Mouse (Mus musculus): ENCODE data around the gene Trio. TPM values are rescaled to one million over a fixed set of nuclear protein-coding genes. Genes with fewer than 3 reads are reported as not detected.
A peak's percentile ranks its signal among the peaks of the same experiment; 100 is the strongest.

Trio gene
- polyA plus RNA-seq, 1 experiment from 2014 or later = 2.8 TPM

DNA sequence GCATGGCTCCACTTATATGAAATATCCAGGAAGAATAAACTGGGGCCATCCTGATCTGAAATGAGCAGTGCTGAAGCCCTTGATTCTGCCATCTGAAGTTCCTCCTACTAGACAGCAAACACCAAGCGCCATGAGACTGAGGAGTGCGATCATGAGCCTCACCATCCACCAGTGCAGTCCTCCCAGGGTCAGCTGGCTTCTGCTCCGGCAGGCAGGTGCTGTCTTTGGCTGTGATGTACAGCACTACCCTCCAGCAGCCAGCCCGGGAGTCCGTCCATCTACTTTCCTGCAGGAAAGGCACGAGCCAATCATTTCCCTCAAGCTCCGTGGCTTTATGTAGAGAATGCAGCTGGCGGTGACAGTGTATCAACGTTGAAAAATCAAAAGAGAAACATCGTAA, 10.0 kb upstream of the Trio start:
- Histone ChIP-seq H3K9ac (no peak overlapping the region), H3K4me3 (replicated peaks) (no peak overlapping the region), H3K9me3 (replicated peaks) (no peaks in the 10 kb centered on the region), H3K36me3 (no peaks in the 10 kb centered on the region), H3K4me1 (replicated peaks) (no peaks in the 10 kb centered on the region), H3K4me2 (no peak overlapping the region), H3K27ac (no peak overlapping the region), H3K27me3 (no peaks in the 10 kb centered on the region)
- DNase-seq (no peak), ATAC-seq (ENCODE audit: low read depth) (no peak)
- 66% methylated on average over 10 of the region's 10 CpGs for WGBS (ENCODE audit: insufficient replicate concordance)

DNA sequence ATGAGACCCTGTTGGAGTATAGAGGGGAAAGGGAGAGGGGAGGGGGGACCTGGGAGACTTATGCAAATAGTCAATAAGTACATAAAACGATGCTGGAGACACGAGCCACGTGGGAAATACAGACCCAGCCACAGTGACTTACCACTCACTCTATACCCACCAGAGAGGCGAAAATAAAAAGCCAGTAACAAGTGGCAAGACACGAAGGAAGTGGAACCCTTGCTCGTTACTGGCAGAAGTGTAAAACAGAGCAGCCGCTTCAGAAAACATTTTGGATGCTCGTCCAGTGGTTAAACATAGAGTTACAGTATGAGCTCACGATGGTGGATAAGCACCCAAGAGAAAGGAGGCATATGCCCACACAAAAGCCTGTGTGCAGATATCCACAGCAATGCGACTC, 9.0 kb upstream of the Trio start:
- no peak for ATAC-seq (ENCODE audit: low read depth)
- 50% methylated on average over 10 of the region's 10 CpGs for whole genome bisulfite sequencing (ENCODE audit: insufficient replicate concordance)
- Histone ChIP-seq H3K9ac (no peak overlapping the region), H3K4me3 (replicated peaks) (no peak overlapping the region), H3K4me2 (no peak overlapping the region), H3K27me3 (no peaks in the 10 kb centered on the region), H3K4me1 (replicated peaks) (no peaks in the 10 kb centered on the region), H3K36me3 (no peaks in the 10 kb centered on the region), H3K27ac (no peak overlapping the region), H3K9me3 (replicated peaks) (no peaks in the 10 kb centered on the region)
- DNase-seq = no peak

DNA sequence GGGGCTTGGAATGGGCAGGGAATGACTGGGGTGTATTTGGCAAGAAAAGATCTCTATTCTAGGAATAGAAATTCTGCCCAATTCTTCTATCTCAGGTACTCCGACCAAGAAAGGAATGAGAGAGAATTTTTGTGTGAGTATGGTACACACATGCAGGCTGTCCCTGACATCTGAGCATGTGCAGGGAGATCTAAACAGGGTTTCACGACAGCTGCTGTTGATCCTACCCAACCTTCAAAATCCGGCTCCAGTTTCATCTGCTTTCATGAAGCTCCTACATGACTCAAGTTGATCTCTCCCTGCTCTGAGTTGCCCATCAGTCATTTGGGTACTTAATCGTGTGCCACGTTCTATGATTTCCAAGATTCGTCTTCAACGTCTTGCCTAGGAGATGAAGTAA, 3.7 kb upstream of the Trio start:
- no peak for DNase-seq
- ATAC-seq (ENCODE audit: low read depth) = no peak
- 69% methylated on average over 7 of the region's 7 CpGs for WGBS (ENCODE audit: insufficient replicate concordance)

DNA sequence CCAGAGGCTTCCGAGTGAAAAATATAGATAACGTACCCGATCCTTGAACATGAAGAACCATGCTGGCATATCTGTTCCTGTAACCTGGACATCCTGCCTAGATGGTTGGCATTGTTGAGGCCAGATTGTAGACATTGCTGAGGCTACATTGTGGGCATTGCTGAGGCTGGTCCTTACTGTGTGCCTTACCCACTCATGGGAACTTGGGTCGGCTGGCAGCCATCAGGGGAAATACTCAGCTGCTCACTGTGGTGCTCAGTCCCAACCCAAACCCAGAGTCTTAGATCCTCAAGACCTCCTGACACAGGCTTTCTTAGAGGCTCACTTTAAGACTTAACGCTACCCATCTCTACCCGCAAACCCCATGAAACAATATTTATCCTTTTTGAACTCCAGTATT, 2.9 kb upstream of the Trio start:
- Histone ChIP-seq H3K27ac (no peak overlapping the region), H3K4me2 (no peak overlapping the region), H3K4me1 (replicated peaks) (peaks cover 11% of the 10 kb centered on the region), H3K4me3 (replicated peaks) (no peak overlapping the region), H3K9ac (no peak overlapping the region), H3K9me3 (replicated peaks) (no peaks in the 10 kb centered on the region), H3K27me3 (peaks cover 42% of the 10 kb centered on the region), H3K36me3 (no peaks in the 10 kb centered on the region)
- 77% methylated on average over 6 of the region's 6 CpGs for WGBS (ENCODE audit: insufficient replicate concordance)
- ATAC-seq (ENCODE audit: low read depth) (no peak), DNase-seq (no peak)

More for the DNA sequence above, 3.7 kb upstream of the Trio start:
- no peak overlapping the region for H3K4me3 ChIP-seq (replicated peaks)
- no peaks in the 10 kb centered on the region for H3K9me3 ChIP-seq (replicated peaks)
- no peak overlapping the region for H3K27ac ChIP-seq
- peaks cover 11% of the 10 kb centered on the region; the same call in 1 of the 2 replicates for H3K4me1 ChIP-seq (replicated peaks)
- no peak overlapping the region for H3K9ac ChIP-seq
- H3K4me2 ChIP-seq = no peak overlapping the region
- H3K27me3 ChIP-seq = peaks cover 34% of the 10 kb centered on the region
- H3K36me3 ChIP-seq = no peaks in the 10 kb centered on the region

DNA sequence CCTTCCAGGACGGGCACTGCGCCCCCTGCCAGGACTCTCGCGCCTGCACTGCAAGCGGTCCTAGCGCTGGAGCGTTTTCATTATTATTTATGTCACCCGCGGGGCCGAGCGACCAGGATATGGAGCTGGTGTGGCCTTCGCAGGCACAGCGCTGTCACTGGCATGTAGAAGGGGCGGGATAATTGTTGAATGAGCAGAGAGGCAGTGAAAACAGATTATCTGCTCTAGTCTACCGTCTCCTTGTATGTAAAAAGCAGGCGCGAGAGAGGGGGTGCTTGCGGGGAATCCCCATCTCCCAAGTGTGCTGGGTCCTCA, 476 bp upstream of the Trio start:
- Histone ChIP-seq H3K27me3 (peaks cover 66% of the 10 kb centered on the region), H3K4me2 (peak overlapping the region; percentile 74), H3K9ac (peak overlapping the region; percentile 49; the same call in 1 of the 2 replicates), H3K4me1 (replicated peaks) (peaks cover 26% of the 10 kb centered on the region), H3K9me3 (replicated peaks) (no peaks in the 10 kb centered on the region), H3K4me3 (replicated peaks) (peak overlapping the region; percentile 65), H3K27ac (no peak overlapping the region), H3K36me3 (no peaks in the 10 kb centered on the region)
- 1% methylated on average over 18 of the region's 18 CpGs for WGBS (ENCODE audit: insufficient replicate concordance)
- no peak for DNase-seq
- no peak for ATAC-seq (ENCODE audit: low read depth)

DNA sequence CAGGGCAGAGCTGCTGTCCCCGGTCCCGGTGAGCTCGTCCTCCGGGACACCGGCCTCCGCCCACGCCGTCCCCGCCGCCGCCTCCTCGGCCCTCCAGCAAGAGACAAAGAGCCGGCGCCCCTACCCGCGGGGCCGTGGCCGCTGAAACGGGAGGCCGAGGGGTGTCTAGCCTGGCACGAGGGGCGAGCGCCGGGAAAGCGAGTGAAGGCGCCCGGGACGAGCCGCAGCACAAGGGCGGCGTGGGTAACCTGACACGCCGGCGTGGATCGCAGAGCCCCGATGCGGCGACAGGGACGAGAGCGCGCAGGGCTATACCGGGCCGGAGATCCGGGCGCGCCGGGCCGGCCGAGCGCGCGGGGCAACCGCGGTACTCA, 696 bp downstream of the Trio start:
- peak overlapping the region; percentile 65 for H3K4me3 ChIP-seq (replicated peaks)
- peaks cover 69% of the 10 kb centered on the region for H3K27me3 ChIP-seq
- peak overlapping the region; percentile 74 for H3K4me2 ChIP-seq
- no peak for DNase-seq
- no peaks in the 10 kb centered on the region for H3K36me3 ChIP-seq
- WGBS (ENCODE audit: insufficient replicate concordance) = under 1% methylated on average over 47 of the region's 54 CpGs
- H3K9ac ChIP-seq = peak overlapping the region; percentile 74
- H3K9me3 ChIP-seq (replicated peaks) = no peaks in the 10 kb centered on the region
- H3K4me1 ChIP-seq (replicated peaks) = peaks cover 34% of the 10 kb centered on the region
- H3K27ac ChIP-seq = peak overlapping the region; percentile 68; the same call in 1 of the 2 replicates
- ATAC-seq (ENCODE audit: low read depth) = no peak

DNA sequence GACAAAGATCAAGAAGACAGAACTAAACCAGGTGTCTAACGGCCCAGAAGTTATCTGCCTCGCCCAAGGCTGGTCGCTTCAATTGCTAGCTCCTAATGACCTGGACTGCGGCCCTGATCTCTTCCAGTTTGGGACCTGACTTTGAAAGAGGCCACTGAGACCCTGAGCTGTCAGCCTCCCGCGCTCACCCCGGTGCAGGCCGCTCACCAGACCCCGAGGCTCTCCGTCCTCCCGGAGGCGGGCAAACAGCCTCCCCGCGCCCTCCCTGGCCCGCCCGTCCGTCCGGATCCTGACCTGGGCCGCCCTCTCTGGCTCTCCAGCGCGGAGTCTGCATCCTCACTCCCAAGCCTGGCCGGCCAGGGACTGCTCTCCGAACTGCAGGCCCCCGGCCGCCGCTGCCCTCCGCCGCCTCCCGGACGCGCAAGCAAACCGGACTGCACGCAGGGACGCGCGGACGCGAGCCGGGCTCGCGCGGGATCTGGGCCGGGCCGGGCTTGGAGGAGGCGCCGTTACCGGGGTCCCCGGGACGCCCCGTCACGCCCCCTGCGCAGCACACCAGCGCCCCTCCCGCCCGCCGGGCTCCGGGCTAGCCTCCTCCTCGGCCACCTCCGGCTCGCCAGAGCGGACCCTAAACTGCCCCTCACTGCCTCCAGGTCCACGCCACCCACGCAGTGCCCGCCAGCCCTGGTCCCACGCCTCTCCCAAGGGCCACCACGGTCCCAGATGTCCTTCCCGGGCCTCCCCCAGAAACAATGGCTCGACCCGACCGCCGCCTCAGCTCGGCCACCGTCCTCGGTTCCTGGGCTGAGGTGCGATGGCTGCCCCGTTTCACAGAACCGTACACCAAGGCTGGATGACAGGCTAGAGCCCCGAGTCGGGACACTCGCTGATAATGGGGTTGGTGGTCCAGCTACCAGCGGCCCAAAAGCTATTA, 1.4 kb downstream of the Trio start:
- no peaks in the 10 kb centered on the region for H3K9me3 ChIP-seq (replicated peaks)
- peak overlapping the region; percentile 65 for H3K4me3 ChIP-seq (replicated peaks)
- peak overlapping the region; percentile 74 for H3K4me2 ChIP-seq
- peak; percentile 9 for DNase-seq
- ATAC-seq (ENCODE audit: low read depth) = peak; percentile 30
- no peak overlapping the region for H3K27ac ChIP-seq
- H3K9ac ChIP-seq = peak overlapping the region; percentile 74
- H3K27me3 ChIP-seq = peaks cover 69% of the 10 kb centered on the region
- H3K36me3 ChIP-seq = no peaks in the 10 kb centered on the region
- H3K4me1 ChIP-seq (replicated peaks) = peaks cover 34% of the 10 kb centered on the region
- 1% methylated on average over 73 of the region's 81 CpGs for WGBS (ENCODE audit: insufficient replicate concordance)

DNA sequence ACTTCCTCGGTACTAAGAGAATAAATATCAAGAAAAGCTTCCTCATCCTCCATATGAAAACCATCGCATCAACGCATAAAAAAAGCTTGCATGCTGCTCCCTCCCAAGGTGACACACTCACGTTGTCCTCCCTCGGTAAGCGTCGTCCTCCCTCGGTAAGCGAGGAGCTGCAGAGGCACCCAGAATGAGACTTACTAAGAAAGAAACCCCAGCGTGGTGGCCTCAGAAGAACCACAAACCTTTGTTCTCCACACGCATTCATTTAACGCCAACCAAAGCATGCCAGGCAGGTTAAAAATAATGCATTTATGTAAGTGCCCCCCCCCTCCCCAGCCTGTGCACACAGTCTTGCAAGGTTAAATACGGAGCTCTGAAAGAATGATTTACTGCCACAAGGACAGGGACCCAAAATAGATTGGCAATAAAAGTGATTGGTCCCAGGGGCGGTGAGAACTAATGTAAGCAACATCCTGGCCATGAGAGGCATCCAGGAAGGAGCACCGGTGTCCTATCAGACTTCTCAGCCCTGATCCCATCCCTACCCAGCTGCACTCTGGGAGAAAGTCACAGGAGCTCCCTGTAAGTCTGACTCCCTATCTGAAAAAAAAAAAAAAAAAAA, 3.9 kb downstream of the Trio start:
- DNase-seq = no peak
- no peak overlapping the region for H3K9ac ChIP-seq
- 16% methylated on average over 15 of the region's 15 CpGs for WGBS (ENCODE audit: insufficient replicate concordance)

DNA sequence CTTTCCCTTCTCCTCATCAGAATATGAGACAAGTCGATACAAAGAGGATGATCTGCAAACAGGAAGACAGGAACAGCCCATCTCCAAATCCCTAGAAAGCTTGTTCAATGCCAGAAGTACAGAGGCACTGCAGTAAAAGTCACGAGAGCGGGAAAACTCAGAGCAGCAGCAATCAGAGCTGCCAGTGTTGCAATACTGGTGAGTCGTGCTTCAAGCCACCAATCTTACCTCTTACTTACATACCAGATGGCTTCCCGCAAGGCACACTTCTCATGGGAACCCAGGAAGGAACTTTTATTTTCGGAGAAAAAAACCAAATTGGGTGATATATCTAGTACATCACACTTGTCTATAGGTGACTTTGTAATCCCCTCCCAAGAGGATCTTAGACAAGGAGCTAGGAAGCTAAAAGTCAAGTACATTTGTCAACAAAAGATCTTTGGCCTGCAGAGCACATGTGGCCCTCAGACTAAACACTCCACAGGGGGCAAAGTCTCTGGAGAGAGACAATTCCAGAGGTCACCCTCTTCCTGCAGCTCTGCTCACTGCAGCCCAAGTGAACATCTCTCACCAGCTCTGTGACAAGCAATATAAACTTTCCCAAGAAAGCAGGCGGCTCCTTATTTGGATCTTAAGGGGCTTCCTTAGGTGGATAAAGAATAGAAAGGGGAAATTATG, 6.1 kb downstream of the Trio start:
- Histone ChIP-seq H3K9me3 (replicated peaks) (no peaks in the 10 kb centered on the region), H3K9ac (no peak overlapping the region), H3K36me3 (no peaks in the 10 kb centered on the region), H3K4me2 (no peak overlapping the region), H3K4me1 (replicated peaks) (peaks cover 32% of the 10 kb centered on the region), H3K27me3 (peaks cover 37% of the 10 kb centered on the region), H3K4me3 (replicated peaks) (no peak overlapping the region), H3K27ac (no peak overlapping the region)
- no peak for DNase-seq
- ATAC-seq (ENCODE audit: low read depth) = 0 out of 2 replicates have a peak, but pooled peaks have one; percentile 53
- WGBS (ENCODE audit: insufficient replicate concordance) = 50% methylated on average over 7 of the region's 7 CpGs

More for the DNA sequence above, 3.9 kb downstream of the Trio start:
- H3K9me3 ChIP-seq (replicated peaks) = no peaks in the 10 kb centered on the region
- no peak overlapping the region for H3K4me2 ChIP-seq
- H3K4me3 ChIP-seq (replicated peaks) = no peak overlapping the region
- ATAC-seq (ENCODE audit: low read depth) = no peak
- H3K36me3 ChIP-seq = no peaks in the 10 kb centered on the region
- H3K27ac ChIP-seq = no peak overlapping the region
- H3K27me3 ChIP-seq = peaks cover 59% of the 10 kb centered on the region
- peaks cover 41% of the 10 kb centered on the region for H3K4me1 ChIP-seq (replicated peaks)

DNA sequence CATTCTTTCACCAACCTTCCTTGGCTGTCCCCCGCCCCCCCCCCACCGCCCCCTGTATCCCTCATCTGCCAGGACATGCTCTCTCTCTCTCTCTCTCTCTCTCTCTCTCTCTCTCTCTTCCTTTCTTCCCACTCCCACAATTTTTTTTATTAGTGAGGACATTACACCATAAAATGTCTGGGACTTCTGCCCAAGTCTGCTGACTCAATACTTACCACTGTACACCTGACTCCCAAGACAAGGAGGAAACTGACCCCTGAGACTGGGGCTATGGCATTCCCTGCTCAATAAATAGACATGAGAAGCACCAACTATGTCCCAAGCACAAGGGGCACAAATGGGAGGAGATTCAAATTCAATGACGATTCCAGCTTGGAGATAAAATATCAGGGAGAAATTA, 18.1 kb downstream of the Trio start:
- DNase-seq (no peak), ATAC-seq (ENCODE audit: low read depth) (no peak)
- WGBS (ENCODE audit: insufficient replicate concordance) = 76% methylated on average over 3 of the region's 3 CpGs
- H3K9me3 ChIP-seq (replicated peaks) = no peaks in the 10 kb centered on the region
- H3K27ac ChIP-seq = no peak overlapping the region
- H3K27me3 ChIP-seq = no peaks in the 10 kb centered on the region
- H3K9ac ChIP-seq = no peak overlapping the region
- no peak overlapping the region for H3K4me2 ChIP-seq
- no peak overlapping the region for H3K4me3 ChIP-seq (replicated peaks)
- no peaks in the 10 kb centered on the region for H3K4me1 ChIP-seq (replicated peaks)
- H3K36me3 ChIP-seq = no peaks in the 10 kb centered on the region

DNA sequence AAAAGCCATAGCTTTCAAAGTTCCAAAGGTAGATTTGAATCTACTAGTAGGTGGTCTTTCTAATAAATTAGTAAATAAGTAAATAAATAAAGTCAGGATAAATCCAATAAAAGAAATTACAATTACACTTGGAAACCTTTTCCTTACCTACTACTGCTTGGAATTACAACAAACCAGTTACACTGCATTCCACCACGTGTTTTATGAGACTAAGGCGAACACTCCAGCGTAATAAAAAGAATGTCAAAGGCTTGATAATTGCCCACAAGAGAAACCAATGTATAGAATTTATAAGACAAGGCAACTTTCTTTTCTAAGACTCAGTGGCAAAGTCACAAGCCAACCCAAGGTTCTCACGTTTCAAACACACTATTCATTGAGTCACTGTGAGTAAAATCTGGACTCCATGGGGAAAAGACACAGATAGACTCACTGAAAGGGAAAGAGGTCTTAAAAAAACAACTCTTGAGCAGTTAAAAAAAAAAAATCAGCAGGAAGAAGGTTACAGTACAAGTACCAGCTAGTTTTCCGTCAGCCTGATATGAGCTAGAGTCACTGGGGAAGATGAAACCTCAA, 21.4 kb downstream of the Trio start:
- Histone ChIP-seq H3K4me1 (replicated peaks) (no peaks in the 10 kb centered on the region), H3K36me3 (no peaks in the 10 kb centered on the region), H3K27me3 (no peaks in the 10 kb centered on the region), H3K27ac (no peak overlapping the region), H3K4me3 (replicated peaks) (no peak overlapping the region), H3K4me2 (no peak overlapping the region), H3K9me3 (replicated peaks) (no peaks in the 10 kb centered on the region), H3K9ac (no peak overlapping the region)
- no peak for DNase-seq
- ATAC-seq (ENCODE audit: low read depth) = no peak
- 58% methylated on average over 5 of the region's 5 CpGs for WGBS (ENCODE audit: insufficient replicate concordance)
